Mouse (Mus musculus): ENCODE data around the gene Olfr116. TPM values are rescaled to one million over a fixed set of nuclear protein-coding genes. Genes with fewer than 3 reads are reported as not detected.

The Olfr116 gene
- total RNA-seq (2021), result not detected

DNA sequence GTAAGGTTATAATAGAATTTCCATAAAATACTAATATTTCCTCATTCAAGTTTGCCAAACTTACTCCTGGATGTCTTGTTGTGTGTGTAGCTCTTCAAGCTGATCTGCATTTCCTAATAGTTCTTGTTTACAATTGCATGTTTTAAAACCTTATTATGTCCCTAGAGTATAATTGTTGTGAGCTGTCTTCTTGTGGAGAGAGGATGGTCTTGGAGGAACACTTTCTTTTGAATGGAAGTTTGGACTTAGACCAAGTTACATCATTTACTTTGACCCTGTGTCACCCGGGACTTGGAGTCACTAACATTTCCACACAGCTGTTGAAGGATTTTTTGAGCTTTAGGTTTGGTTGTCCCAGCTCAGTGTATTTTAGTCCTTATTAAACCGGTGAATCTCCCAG lies at the start of gene Olfr116, which contains the start of gene Olfr115:
Olfr116 (minus strand) TSS at position 191 of the 400 bp plus-strand sequence.
Olfr115 (minus strand) TSS at position 101 of the 400 bp plus-strand sequence.
- intact Hi-C loops (cut with DNase I), result no loop called here
- DNase-seq, result no peak

DNA sequence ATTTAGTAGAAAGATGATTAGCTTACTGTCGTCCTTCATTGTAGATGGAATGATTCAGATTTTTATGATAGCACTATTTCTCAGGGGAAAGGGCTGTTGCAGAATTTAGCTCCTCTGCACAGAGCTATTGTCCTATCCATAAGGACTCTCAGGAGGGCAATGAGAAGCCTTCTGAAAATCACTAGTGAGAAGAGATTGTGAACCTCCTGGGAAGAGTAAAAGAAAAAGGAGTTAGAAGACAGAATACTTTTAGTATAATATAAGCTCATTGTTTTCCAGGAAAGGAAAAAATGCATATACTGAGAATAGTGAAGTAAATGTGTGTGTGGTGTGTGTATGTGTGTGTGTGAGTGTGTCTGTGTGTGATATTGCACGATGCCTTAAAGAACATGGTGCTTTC lies 39.7 kb upstream of the Olfr116 start, which contains the start of gene Olfr118:
Olfr118 (plus strand) TSS at position 301 of the 400 bp plus-strand sequence.
- intact Hi-C loops (cut with DNase I), result no loop called here
- no peak for DNase-seq

GRCm38 (mm10) chr17:37663682-37664081 lies 36.7 kb upstream of the Olfr116 start, which contains the start of gene Olfr117:
TSS of gene Olfr117 (minus strand) at chr17:37663782.
- intact Hi-C loops (cut with DNase I), result no loop called here
- DNase-seq, result no peak

- no peak for DNase-seq
- intact Hi-C loops (cut with DNase I), result no loop called here
Measured at GRCm38 (mm10) chr17:37592643-37593042, 34.4 kb downstream of the Olfr116 start, which contains the start of gene Olfr114. TSS of gene Olfr114 (minus strand) at chr17:37592743.

DNA sequence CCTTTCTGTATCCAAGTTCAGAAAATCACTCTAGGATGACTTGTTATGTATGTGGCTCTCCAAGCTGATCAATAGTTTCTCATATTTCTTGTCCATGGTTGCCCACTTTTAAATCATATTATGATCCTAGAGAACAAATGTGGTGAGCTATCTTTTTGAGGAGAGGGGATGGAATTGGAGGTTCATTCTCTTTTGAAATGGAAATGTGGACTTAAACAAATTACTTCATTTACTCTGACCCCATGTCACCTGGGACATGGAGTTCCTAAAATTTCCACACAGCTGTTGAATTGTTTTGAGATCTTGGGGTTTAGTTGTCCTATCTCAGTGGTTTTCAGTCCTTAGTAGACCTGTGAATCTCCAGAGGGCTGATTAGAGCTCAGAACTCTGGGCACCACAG lies 49.4 kb downstream of the Olfr116 start, which contains the start of gene Olfr113:
Olfr113 (minus strand) TSS at position 101 of the 400 bp plus-strand sequence.
- intact Hi-C loops (cut with DNase I), result no loop called here
- DNase-seq, result no peak

Other genes with a start within 250 kb of the Olfr116 start
- gene Olfr105-ps, start 248.2 kb downstream of the Olfr116 start, total RNA-seq (2021), result not detected
- not detected for gene Olfr106-ps, start 236.8 kb downstream of the Olfr116 start, total RNA-seq (2021)
- not detected for gene Olfr107, start 228.0 kb downstream of the Olfr116 start, total RNA-seq (2021)
- not detected for gene Olfr108, start 181.7 kb downstream of the Olfr116 start, total RNA-seq (2021)
- gene Olfr109, start 168.3 kb downstream of the Olfr116 start, total RNA-seq (2021), result not detected
- not detected for gene H2-M2, start 143.6 kb downstream of the Olfr116 start, total RNA-seq (2021)
- not detected for gene Olfr110, start 134.7 kb downstream of the Olfr116 start, total RNA-seq (2021)
- gene Olfr111, start 119.2 kb downstream of the Olfr116 start, total RNA-seq (2021), result not detected
- not detected for gene Olfr112, start 57.7 kb downstream of the Olfr116 start, total RNA-seq (2021)
- gene Olfr113, start 49.5 kb downstream of the Olfr116 start, total RNA-seq (2021), result not detected
- gene Olfr114, start 34.5 kb downstream of the Olfr116 start, total RNA-seq (2021), result not detected
- not detected for gene Olfr115, start 90 bp downstream of the Olfr116 start, total RNA-seq (2021)
- not detected for gene Olfr117, start 36.6 kb upstream of the Olfr116 start, total RNA-seq (2021)
- not detected for gene Olfr118, start 39.8 kb upstream of the Olfr116 start, total RNA-seq (2021)
- not detected for gene Olfr119, start 69.4 kb upstream of the Olfr116 start, total RNA-seq (2021)
- not detected for gene Olfr120, start 94.6 kb upstream of the Olfr116 start, total RNA-seq (2021)
- not detected for gene Olfr121, start 121.7 kb upstream of the Olfr116 start, total RNA-seq (2021)
- not detected for gene Olfr122, start 141.4 kb upstream of the Olfr116 start, total RNA-seq (2021)
- gene Olfr123, start 166.3 kb upstream of the Olfr116 start, total RNA-seq (2021), result not detected
- not detected for gene Olfr124, start 172.7 kb upstream of the Olfr116 start, total RNA-seq (2021)
- gene Olfr125, start 205.8 kb upstream of the Olfr116 start, total RNA-seq (2021), result not detected
- gene Olfr126, start 220.3 kb upstream of the Olfr116 start, total RNA-seq (2021), result not detected

All from heart, postnatal 36 days (tissue).